Mouse (Mus musculus) neural tube, embryonic 15.5 days (tissue): Measurements from ENCODE around the gene Fbxl22. TPM values are rescaled to one million over a fixed set of nuclear protein-coding genes. Genes with fewer than 3 reads are reported as not detected.
A peak's percentile ranks its signal among the peaks of the same experiment; 100 is the strongest.

Source experiments
- ATAC-seq: fragments of 200-750 bp; cut with Nextera tagmentation; 2 replicates; pipeline ENCODE4 v1.8.0; 2017; ENCODE audit warnings: mild to moderate bottlenecking, moderate TSS enrichment, moderate library complexity; ENCODE audit not compliant: low FRiP score
- H3K27ac ChIP-seq: fragments of 300-500 bp; sonication (generic); replicated peaks from 2 replicates; pipeline ENCODE4 v1.5.1; 2015; ENCODE audit warnings: mild to moderate bottlenecking, inconsistent platforms
- H3K27me3 ChIP-seq: fragments of 300-500 bp; sonication (generic); replicated peaks from 2 replicates; pipeline ENCODE4 v1.6.1; 2015; ENCODE audit warnings: inconsistent platforms
- H3K36me3 ChIP-seq: fragments of 300-500 bp; sonication (generic); 2 replicates; pipeline ENCODE4 v1.6.1; 2015; ENCODE audit warnings: inconsistent platforms
- H3K4me1 ChIP-seq: fragments of 300-500 bp; sonication (generic); 2 replicates; pipeline ENCODE4 v1.6.1; 2015; ENCODE audit warnings: inconsistent platforms
- H3K4me2 ChIP-seq: fragments of 300-500 bp; sonication (generic); 2 replicates; pipeline ENCODE4 v1.6.1; 2015; ENCODE audit warnings: inconsistent platforms, mild to moderate bottlenecking, moderate library complexity
- H3K4me3 ChIP-seq: fragments of 300-500 bp; sonication (generic); replicated peaks from 2 replicates; pipeline ENCODE4 v1.5.1; 2015; ENCODE audit warnings: mild to moderate bottlenecking, inconsistent platforms
- H3K9ac ChIP-seq: fragments of 300-500 bp; sonication (generic); replicated peaks from 2 replicates; pipeline ENCODE4 v1.6.1; 2015; ENCODE audit warnings: mild to moderate bottlenecking, inconsistent platforms
- H3K9me3 ChIP-seq: fragments of 300-500 bp; sonication (generic); replicated peaks from 2 replicates; pipeline ENCODE4 v1.6.1; 2016; ENCODE audit warnings: inconsistent platforms
- WGBS: fragments of 180-500 bp; shearing (Covaris S2); methylation state at CpG from one replicate; pipeline ENCODE4 v1.1.7; 2015; ENCODE audit warnings: mixed read lengths; 5-methylcytosine and 5-hydroxymethylcytosine counted together
- polyA plus RNA-seq: library from polyadenylated mRNA; unstranded; fragments of >200 nt; fragmentation: Nextera tagmentation; extraction: Ambion mirVana; gene quantifications from 2 replicates; pipeline ENCODE4 v1.2.1, GENCODE M21; 2015

Gene Fbxl22
- polyA plus RNA-seq, 1 experiment from 2014 or later, result 1.4 TPM

GRCm38 (mm10) chr9:66506424-66506823 lies 8.0 kb downstream of the Fbxl22 start:
- no peak for ATAC-seq
- H3K36me3 ChIP-seq, result peaks cover 73% of the 10 kb centered on the region
- H3K9me3 ChIP-seq, result no peaks in the 10 kb centered on the region
- H3K27ac ChIP-seq, result peak overlapping the region; percentile 14; the same call in 1 of the 2 replicates
- H3K4me2 ChIP-seq, result no peak overlapping the region
- H3K4me3 ChIP-seq, result no peak overlapping the region
- no peak overlapping the region for H3K9ac ChIP-seq
- no peaks in the 10 kb centered on the region for H3K27me3 ChIP-seq
- H3K4me1 ChIP-seq, result peaks cover 12% of the 10 kb centered on the region

DNA sequence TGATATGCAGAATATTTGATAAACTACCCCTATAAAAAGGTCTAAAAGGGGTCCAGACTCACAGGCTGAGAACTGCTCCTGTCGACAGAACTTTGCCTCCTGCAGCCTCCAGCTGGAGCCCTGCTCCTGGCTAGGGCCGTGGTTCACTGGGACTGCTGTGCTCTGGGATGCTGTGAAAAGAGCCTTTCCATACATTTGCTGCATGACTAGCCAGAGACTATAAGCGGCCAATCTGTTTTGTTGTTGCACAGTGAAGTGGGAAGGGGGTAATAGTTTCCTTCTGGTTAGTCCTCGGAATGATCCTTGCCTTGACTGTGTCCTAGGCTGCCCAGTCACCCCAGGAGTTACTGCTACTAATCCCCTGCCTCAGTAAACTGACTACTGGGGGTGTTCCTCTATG lies 8.4 kb downstream of the Fbxl22 start:
- no peak overlapping the region for H3K4me3 ChIP-seq
- peaks cover 77% of the 10 kb centered on the region for H3K36me3 ChIP-seq
- H3K9me3 ChIP-seq, result no peaks in the 10 kb centered on the region
- no peak overlapping the region for H3K9ac ChIP-seq
- peak overlapping the region; percentile 14; the same call in 1 of the 2 replicates for H3K27ac ChIP-seq
- no peak overlapping the region for H3K4me2 ChIP-seq
- 14% methylated on average over 4 of the region's 4 CpGs for WGBS
- no peaks in the 10 kb centered on the region for H3K27me3 ChIP-seq
- peaks cover 10% of the 10 kb centered on the region for H3K4me1 ChIP-seq
- ATAC-seq, result 0 out of 2 replicates have a peak, but pooled peaks have one; percentile 19

- H3K9ac ChIP-seq, result no peak overlapping the region
- H3K27ac ChIP-seq, result peak overlapping the region; percentile 23; the same call in 1 of the 2 replicates
- peaks cover 84% of the 10 kb centered on the region for H3K36me3 ChIP-seq
Observed at GRCm38 (mm10) chr9:66505141-66505917, 9.1 kb downstream of the Fbxl22 start.

DNA sequence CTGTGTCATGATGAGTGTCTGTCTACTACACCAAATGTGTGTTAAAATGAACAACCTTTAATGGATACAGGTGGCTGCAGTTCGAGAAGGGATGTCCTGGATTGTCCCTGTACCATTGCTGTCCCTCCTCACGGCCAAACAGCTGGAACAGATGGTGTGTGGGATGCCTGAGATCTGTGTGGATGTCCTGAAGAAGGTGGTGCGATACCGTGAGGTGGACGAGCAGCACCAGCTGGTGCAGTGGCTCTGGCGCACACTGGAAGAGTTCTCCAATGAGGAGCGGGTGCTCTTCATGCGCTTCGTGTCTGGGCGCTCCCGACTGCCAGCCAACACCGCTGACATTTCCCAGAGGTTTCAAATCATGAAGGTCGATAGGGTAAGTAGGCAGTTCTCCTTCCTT lies 9.9 kb downstream of the Fbxl22 start:
- H3K27ac ChIP-seq, result 0 out of 2 replicates have a peak overlapping the region, but pooled peaks have one; percentile 23
- 81% methylated on average over 13 of the region's 13 CpGs for WGBS
- H3K36me3 ChIP-seq, result peaks cover 87% of the 10 kb centered on the region

More at GRCm38 (mm10) chr9:66505141-66505917, 9.1 kb downstream of the Fbxl22 start:
- Histone ChIP-seq H3K9me3 (no peaks in the 10 kb centered on the region), H3K4me1 (peaks cover 4% of the 10 kb centered on the region), H3K4me2 (no peak overlapping the region), H3K27me3 (no peaks in the 10 kb centered on the region), H3K4me3 (no peak overlapping the region)
- no peak for ATAC-seq
- WGBS, result 53% methylated on average over 9 of the region's 9 CpGs

DNA sequence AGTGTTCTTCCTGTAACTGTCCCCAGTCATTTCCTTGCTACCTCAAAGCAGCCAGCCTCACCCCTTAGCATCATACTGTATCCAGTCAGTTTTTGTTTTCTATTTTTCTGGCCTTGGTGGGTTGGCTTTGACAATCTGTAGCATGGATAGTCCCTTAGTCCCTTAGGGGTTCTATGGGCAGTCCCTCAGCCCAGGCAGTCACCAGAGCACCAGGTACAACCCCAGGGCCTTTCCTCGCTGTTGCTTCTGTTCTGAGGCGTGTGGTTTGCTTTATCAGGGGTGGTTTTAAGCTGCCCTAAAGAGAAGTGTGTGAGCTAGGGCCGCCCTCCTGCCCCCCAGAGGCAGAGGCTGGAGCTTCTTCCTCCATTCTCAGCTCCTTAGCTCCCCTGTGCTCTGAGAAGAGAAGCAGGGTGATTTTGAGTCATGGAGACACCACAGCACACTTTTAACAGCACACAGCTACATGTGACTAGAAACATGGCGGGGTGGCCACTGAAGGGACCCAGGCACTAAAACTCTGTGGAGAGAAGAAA lies 10.4 kb downstream of the Fbxl22 start:
- Histone ChIP-seq H3K27ac (no peak overlapping the region), H3K27me3 (no peaks in the 10 kb centered on the region), H3K9me3 (no peaks in the 10 kb centered on the region), H3K4me3 (no peak overlapping the region), H3K36me3 (peaks cover 81% of the 10 kb centered on the region), H3K4me2 (no peak overlapping the region), H3K4me1 (no peaks in the 10 kb centered on the region), H3K9ac (no peak overlapping the region)
- 88% methylated on average over 4 of the region's 4 CpGs for WGBS
- ATAC-seq, result no peak

More for the DNA sequence above, 9.9 kb downstream of the Fbxl22 start:
- Histone ChIP-seq H3K4me1 (no peaks in the 10 kb centered on the region), H3K4me3 (no peak overlapping the region), H3K4me2 (no peak overlapping the region), H3K27me3 (no peaks in the 10 kb centered on the region), H3K9me3 (no peaks in the 10 kb centered on the region), H3K9ac (no peak overlapping the region)
- ATAC-seq, result no peak

DNA sequence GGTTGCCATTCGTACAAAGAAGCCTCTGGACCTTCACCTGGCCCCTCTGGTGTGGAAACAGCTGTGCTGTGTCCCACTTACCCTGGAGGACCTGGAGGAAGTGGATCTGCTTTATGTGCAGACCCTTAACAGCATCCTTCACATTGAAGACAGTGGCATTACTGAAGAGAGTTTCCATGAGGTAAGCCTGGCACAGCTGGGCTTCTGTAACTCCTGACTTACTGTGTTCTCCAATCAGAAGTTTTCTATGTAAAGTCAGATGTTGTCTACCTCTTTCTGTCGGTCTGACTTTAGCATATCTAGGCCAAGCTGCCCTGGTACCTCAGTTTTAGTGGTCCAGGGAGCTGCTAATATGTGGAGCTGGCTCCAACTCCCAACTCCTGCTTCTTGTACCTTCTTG lies 13.1 kb downstream of the Fbxl22 start:
- H3K36me3 ChIP-seq, result peaks cover 78% of the 10 kb centered on the region
- WGBS, result 82% methylated on average over 2 of the region's 2 CpGs
- no peaks in the 10 kb centered on the region for H3K9me3 ChIP-seq
- H3K9ac ChIP-seq, result no peak overlapping the region
- no peak overlapping the region for H3K27ac ChIP-seq
- H3K4me1 ChIP-seq, result no peaks in the 10 kb centered on the region
- H3K4me3 ChIP-seq, result no peak overlapping the region
- no peak for ATAC-seq
- no peak overlapping the region for H3K4me2 ChIP-seq
- H3K27me3 ChIP-seq, result no peaks in the 10 kb centered on the region

GRCm38 (mm10) chr9:66493992-66494391 lies 20.4 kb downstream of the Fbxl22 start:
- Histone ChIP-seq H3K9me3 (no peaks in the 10 kb centered on the region), H3K4me1 (no peaks in the 10 kb centered on the region), H3K27ac (no peak overlapping the region), H3K9ac (no peak overlapping the region), H3K4me2 (no peak overlapping the region), H3K4me3 (no peak overlapping the region), H3K36me3 (peaks cover 85% of the 10 kb centered on the region), H3K27me3 (no peaks in the 10 kb centered on the region)
- ATAC-seq, result no peak

DNA sequence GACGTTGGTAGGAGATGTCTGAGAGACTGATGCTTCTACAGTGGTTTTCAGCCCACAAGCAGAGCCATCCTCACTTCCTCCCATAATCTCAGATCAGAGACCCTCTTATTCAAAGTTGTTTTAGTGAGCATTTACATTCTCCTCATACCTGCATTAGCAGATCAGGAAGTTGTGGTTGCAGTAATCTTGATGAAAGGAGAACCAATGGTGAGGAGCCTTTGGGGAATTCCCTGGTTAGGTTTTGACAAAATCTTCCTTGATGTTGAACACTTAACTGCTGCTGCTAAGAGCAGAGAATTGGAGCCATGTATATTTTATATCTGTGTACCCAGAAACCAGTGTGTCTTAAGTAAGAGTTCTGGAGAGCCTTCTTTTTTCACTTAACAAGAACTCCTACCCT lies 22.0 kb downstream of the Fbxl22 start:
- no peaks in the 10 kb centered on the region for H3K9me3 ChIP-seq
- no peaks in the 10 kb centered on the region for H3K4me1 ChIP-seq
- no peak overlapping the region for H3K9ac ChIP-seq
- ATAC-seq, result no peak
- 91% methylated on average over 1 of the region's 1 CpGs for WGBS
- no peak overlapping the region for H3K27ac ChIP-seq
- no peaks in the 10 kb centered on the region for H3K27me3 ChIP-seq
- no peak overlapping the region for H3K4me2 ChIP-seq
- H3K4me3 ChIP-seq, result no peak overlapping the region
- peaks cover 85% of the 10 kb centered on the region for H3K36me3 ChIP-seq

DNA sequence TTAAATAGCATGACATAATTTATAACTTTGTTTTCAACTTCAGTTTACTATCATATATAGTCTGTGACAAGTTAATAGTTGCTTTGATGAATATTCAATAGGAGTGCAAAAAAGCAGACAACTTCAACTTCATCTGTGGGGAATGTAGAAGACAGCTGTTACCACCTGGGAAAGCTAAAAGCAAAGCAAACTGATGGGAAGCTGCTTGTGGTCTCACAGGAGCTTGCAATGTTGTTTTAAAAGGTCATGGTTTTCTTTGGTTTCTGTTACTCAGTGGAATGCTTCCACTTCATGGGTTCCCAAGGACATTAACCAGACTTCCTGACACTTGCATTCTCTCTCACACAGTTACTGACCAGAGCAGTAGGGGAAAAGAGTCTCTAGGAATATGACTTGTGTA lies 25.6 kb downstream of the Fbxl22 start:
- no peak overlapping the region for H3K4me3 ChIP-seq
- H3K9ac ChIP-seq, result no peak overlapping the region
- no peak overlapping the region for H3K4me2 ChIP-seq
- no peaks in the 10 kb centered on the region for H3K4me1 ChIP-seq
- H3K27me3 ChIP-seq, result no peaks in the 10 kb centered on the region
- H3K27ac ChIP-seq, result no peak overlapping the region
- peaks cover 85% of the 10 kb centered on the region for H3K36me3 ChIP-seq
- ATAC-seq, result no peak
- no peaks in the 10 kb centered on the region for H3K9me3 ChIP-seq

- 92% methylated on average over 3 of the region's 3 CpGs for WGBS
- peaks cover 67% of the 10 kb centered on the region for H3K36me3 ChIP-seq
Observed at GRCm38 (mm10) chr9:66483429-66483828, 31.0 kb downstream of the Fbxl22 start.

DNA sequence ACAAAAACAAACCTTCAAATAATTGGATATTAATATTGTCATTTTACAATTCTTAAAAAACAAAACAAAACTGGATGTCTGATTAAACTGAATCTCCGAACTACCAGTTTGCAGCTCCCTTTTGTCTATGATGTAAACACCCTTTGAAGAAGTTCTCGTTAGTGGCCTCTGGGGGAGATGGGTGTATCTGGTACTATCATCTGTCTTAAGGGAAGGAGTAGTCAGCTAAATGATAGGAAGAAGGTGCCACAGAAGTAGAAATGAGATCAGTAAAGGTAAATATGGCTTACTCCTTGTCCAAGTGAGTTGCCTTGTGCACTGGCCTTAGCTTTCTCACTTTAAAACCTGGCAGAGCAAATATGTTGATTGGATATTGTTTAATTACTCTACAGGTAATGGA lies 36.6 kb downstream of the Fbxl22 start:
- H3K4me2 ChIP-seq, result no peak overlapping the region
- no peaks in the 10 kb centered on the region for H3K4me1 ChIP-seq
- 83% methylated on average over 2 of the region's 2 CpGs for WGBS
- H3K27ac ChIP-seq, result no peak overlapping the region
- no peak for ATAC-seq
- no peak overlapping the region for H3K4me3 ChIP-seq
- peaks cover 38% of the 10 kb centered on the region for H3K36me3 ChIP-seq
- no peak overlapping the region for H3K9ac ChIP-seq
- no peaks in the 10 kb centered on the region for H3K27me3 ChIP-seq
- no peaks in the 10 kb centered on the region for H3K9me3 ChIP-seq

More at GRCm38 (mm10) chr9:66483429-66483828, 31.0 kb downstream of the Fbxl22 start:
- H3K4me3 ChIP-seq, result no peak overlapping the region
- H3K4me1 ChIP-seq, result no peaks in the 10 kb centered on the region
- no peaks in the 10 kb centered on the region for H3K27me3 ChIP-seq
- no peak overlapping the region for H3K9ac ChIP-seq
- no peak for ATAC-seq
- no peaks in the 10 kb centered on the region for H3K9me3 ChIP-seq
- no peak overlapping the region for H3K27ac ChIP-seq
- no peak overlapping the region for H3K4me2 ChIP-seq

DNA sequence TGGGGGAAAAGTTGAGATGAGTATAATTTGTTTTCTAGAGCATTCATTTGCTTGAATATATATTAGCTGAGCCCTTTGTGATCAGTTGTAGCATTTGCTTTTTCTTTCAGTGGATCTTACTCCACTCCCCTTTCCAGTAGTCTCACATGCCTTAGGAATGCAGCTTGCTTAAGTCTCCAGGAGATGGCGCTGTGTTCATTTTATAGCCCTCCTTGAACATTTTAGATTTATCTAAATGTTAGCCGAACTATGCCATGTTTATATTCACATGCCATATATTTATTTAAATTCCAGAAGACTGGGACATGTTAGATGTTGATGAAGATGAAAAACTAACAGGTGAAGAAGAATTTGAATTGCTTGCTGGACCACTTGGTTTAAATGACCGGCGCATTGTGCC lies 49.3 kb downstream of the Fbxl22 start:
- Histone ChIP-seq H3K36me3 (peaks cover 52% of the 10 kb centered on the region), H3K27ac (no peak overlapping the region), H3K27me3 (no peaks in the 10 kb centered on the region), H3K4me3 (no peak overlapping the region), H3K4me2 (no peak overlapping the region), H3K4me1 (no peaks in the 10 kb centered on the region), H3K9me3 (no peaks in the 10 kb centered on the region), H3K9ac (no peak overlapping the region)
- WGBS, result 59% methylated on average over 4 of the region's 4 CpGs
- ATAC-seq, result no peak
